Mouse (Mus musculus): ENCODE measurements around the gene Nav3. TPM values are rescaled to one million over a fixed set of nuclear protein-coding genes. Genes with fewer than 3 reads are reported as not detected.

The Nav3 gene
- total and polyA plus RNA-seq, 3 experiments, result not detected

- no peaks in the 10 kb centered on the region for H3K9me3 ChIP-seq (replicated peaks; ENCODE audit: insufficient read depth, low read length)
- no peak overlapping the region for H3K4me3 ChIP-seq (ENCODE audit: control insufficient read depth in 1 of 2, insufficient read depth in 1 of 2, low read depth in 2 of 2, low read length in 2 of 2)
- TF ChIP-seq ZKSCAN1 (IDR thresholded peaks at IDR 0.05; ENCODE audit: low read depth, low read length), result no peak
- TF ChIP-seq RAD21 (IDR thresholded peaks at IDR 0.05; ENCODE audit: low read depth, low read length), result no peak
- no peak for TF ChIP-seq USF2 (IDR thresholded peaks at IDR 0.05; ENCODE audit: borderline replicate concordance in 1 of 2, insufficient read depth in 1 of 2, low read depth in 1 of 2, low read length in 2 of 2)
- TF ChIP-seq TAL1 (IDR thresholded peaks at IDR 0.05; ENCODE audit: low read length), result no peak
- no peak for TF ChIP-seq NELFE (IDR thresholded peaks at IDR 0.05; ENCODE audit: low read depth, low read length)
- TF ChIP-seq UBTF (IDR thresholded peaks at IDR 0.05; ENCODE audit: borderline replicate concordance, insufficient read depth, low read depth, low read length), result no peak
- TF ChIP-seq CHD1 (IDR thresholded peaks at IDR 0.05; ENCODE audit: low read depth, low read length), result no peak
- TF ChIP-seq POLR2AphosphoS2 (IDR thresholded peaks at IDR 0.05; ENCODE audit: low read length), result no peak
- no peak for TF ChIP-seq E2F4 (IDR thresholded peaks at IDR 0.05; ENCODE audit: borderline replicate concordance, low read depth, low read length)
- TF ChIP-seq GABPA (IDR thresholded peaks at IDR 0.05; ENCODE audit: low read depth, low read length), result no peak
- no peak for TF ChIP-seq MXI1 (IDR thresholded peaks at IDR 0.05; ENCODE audit: low read depth, low read length)
- TF ChIP-seq POLR2AphosphoS5 (IDR thresholded peaks at IDR 0.05; ENCODE audit: borderline replicate concordance, low read depth, low read length), result no peak
- TF ChIP-seq MAFK (IDR thresholded peaks at IDR 0.05; ENCODE audit: borderline replicate concordance, low read depth, low read length), result no peak
- TF ChIP-seq MYB (IDR thresholded peaks at IDR 0.05; ENCODE audit: low read depth, low read length), result no peak
- TF ChIP-seq TBP (IDR thresholded peaks at IDR 0.05; ENCODE audit: low read depth, low read length), result no peak
- TF ChIP-seq CHD2 (IDR thresholded peaks at IDR 0.05; ENCODE audit: low read length), result no peak
- no peak for TF ChIP-seq ZNF384 (IDR thresholded peaks at IDR 0.05; ENCODE audit: low read depth, low read length)
- TF ChIP-seq ZMIZ1 (IDR thresholded peaks at IDR 0.05; ENCODE audit: low read depth, low read length), result no peak
- DNase-seq (ENCODE audit: low read depth, low spot score), result no peak
- H3K4me1 ChIP-seq (ENCODE audit: control insufficient read depth in 1 of 2, insufficient read depth in 2 of 2, low read length in 2 of 2), result no peaks in the 10 kb centered on the region
- no peak overlapping the region for H3K9ac ChIP-seq (ENCODE audit: control insufficient read depth, low read depth, low read length, poor library complexity, severe bottlenecking)
- H3K79me2 ChIP-seq (ENCODE audit: control insufficient read depth, insufficient read depth, low read length, poor library complexity), result no peaks in the 10 kb centered on the region
- H3K27me3 ChIP-seq (ENCODE audit: control insufficient read depth in 1 of 2, insufficient read depth in 2 of 2, low read length in 2 of 2), result no peaks in the 10 kb centered on the region
- no peaks in the 10 kb centered on the region for H3K36me3 ChIP-seq (ENCODE audit: control insufficient read depth in 1 of 2, insufficient read depth in 2 of 2, low read length in 2 of 2)
- no peak overlapping the region for H3K27ac ChIP-seq (ENCODE audit: control insufficient read depth, low read depth, low read length)
Observed at GRCm38 (mm10) chr10:110192026-110192805, 263.8 kb downstream of the Nav3 start.

- no peak overlapping the region for H3K9ac ChIP-seq (ENCODE audit: control insufficient read depth, low read depth, low read length, poor library complexity, severe bottlenecking)
- no peak for DNase-seq (ENCODE audit: low read depth, low spot score)
- no peak overlapping the region for H3K4me3 ChIP-seq (ENCODE audit: control insufficient read depth in 1 of 2, insufficient read depth in 1 of 2, low read depth in 2 of 2, low read length in 2 of 2)
- no peaks in the 10 kb centered on the region for H3K4me1 ChIP-seq (ENCODE audit: control insufficient read depth in 1 of 2, insufficient read depth in 2 of 2, low read length in 2 of 2)
- H3K79me2 ChIP-seq (ENCODE audit: control insufficient read depth, insufficient read depth, low read length, poor library complexity), result no peaks in the 10 kb centered on the region
- no peaks in the 10 kb centered on the region for H3K9me3 ChIP-seq (replicated peaks; ENCODE audit: insufficient read depth, low read length)
- TF ChIP-seq POLR2AphosphoS2 (IDR thresholded peaks at IDR 0.05; ENCODE audit: low read length), result no peak
- no peak for TF ChIP-seq MAX (IDR thresholded peaks at IDR 0.05; ENCODE audit: low read length)
- no peak for TF ChIP-seq TBP (IDR thresholded peaks at IDR 0.05; ENCODE audit: low read depth, low read length)
- no peak for TF ChIP-seq CHD1 (IDR thresholded peaks at IDR 0.05; ENCODE audit: low read depth, low read length)
- no peak for TF ChIP-seq MAZ (IDR thresholded peaks at IDR 0.05; ENCODE audit: low read depth, low read length)
- TF ChIP-seq KAT2A (conservative IDR thresholded peaks at IDR 0.05; ENCODE audit: low read depth, low read length), result no peak
- TF ChIP-seq ETS1 (IDR thresholded peaks at IDR 0.05; ENCODE audit: low read depth, low read length), result no peak
- TF ChIP-seq RCOR1 (IDR thresholded peaks at IDR 0.05; ENCODE audit: low read depth, low read length), result no peak
- TF ChIP-seq TAL1 (IDR thresholded peaks at IDR 0.05; ENCODE audit: low read length), result no peak
- TF ChIP-seq TCF12 (IDR thresholded peaks at IDR 0.05; ENCODE audit: low read depth, low read length), result no peak
- TF ChIP-seq USF1 (IDR thresholded peaks at IDR 0.05; ENCODE audit: low read depth, low read length), result no peak
- TF ChIP-seq MEF2A (IDR thresholded peaks at IDR 0.05; ENCODE audit: extremely low read depth, insufficient replicate concordance, low read depth, low read length, poor library complexity, severe bottlenecking), result no peak
- no peak for TF ChIP-seq MYC (IDR thresholded peaks at IDR 0.05; ENCODE audit: low read depth, low read length)
- TF ChIP-seq SMC3 (IDR thresholded peaks at IDR 0.05; ENCODE audit: low read depth, low read length), result no peak
- no peak for TF ChIP-seq EP300 (IDR thresholded peaks at IDR 0.05; ENCODE audit: low read depth in 1 of 2, low read length in 2 of 2)
- TF ChIP-seq GABPA (IDR thresholded peaks at IDR 0.05; ENCODE audit: low read depth, low read length), result no peak
- TF ChIP-seq ZKSCAN1 (IDR thresholded peaks at IDR 0.05; ENCODE audit: low read depth, low read length), result no peak
- no peak for TF ChIP-seq GATA1 (IDR thresholded peaks at IDR 0.05; ENCODE audit: low read depth, low read length)
- TF ChIP-seq E2F4 (IDR thresholded peaks at IDR 0.05; ENCODE audit: borderline replicate concordance, low read depth, low read length), result no peak
- no peaks in the 10 kb centered on the region for H3K36me3 ChIP-seq (ENCODE audit: control insufficient read depth in 1 of 2, insufficient read depth in 2 of 2, low read length in 2 of 2)
- no peaks in the 10 kb centered on the region for H3K27me3 ChIP-seq (ENCODE audit: control insufficient read depth in 1 of 2, insufficient read depth in 2 of 2, low read length in 2 of 2)
- H3K27ac ChIP-seq (ENCODE audit: control insufficient read depth, low read depth, low read length), result no peak overlapping the region
Observed at GRCm38 (mm10) chr10:110186242-110186641, 269.8 kb downstream of the Nav3 start.

All from MEL (cell line).